Mouse (Mus musculus) embryonic facial prominence, embryonic 10.5 days (tissue): ENCODE measurements at regions not wholly inside any gene's neighbourhood (a gene's known extent, or its start where the extent isn't known, plus 50 kb on each side); places are given as distances from the start of the nearest gene placed in this dataset.

Experiments used
- DNase-seq: peaks from one replicate; pipeline ENCODE4 v3.0.0-alpha.2; 2017; ENCODE audit warnings: low spot score
- H3K27ac ChIP-seq: fragments of 300-500 bp; sonication (generic); replicated peaks from 2 replicates; pipeline ENCODE4 v1.5.1; 2016; ENCODE audit warnings: mild to moderate bottlenecking
- H3K27me3 ChIP-seq: fragments of 300-500 bp; sonication (generic); replicated peaks from 2 replicates; pipeline ENCODE4 v1.6.1; 2016; ENCODE audit warnings: low read depth, mild to moderate bottlenecking; ENCODE audit not compliant: poor library complexity, severe bottlenecking
- H3K36me3 ChIP-seq: fragments of 300-500 bp; sonication (generic); replicated peaks from 2 replicates; pipeline ENCODE4 v1.6.1; 2016; ENCODE audit warnings: mild to moderate bottlenecking, moderate library complexity
- H3K4me1 ChIP-seq: fragments of 300-500 bp; sonication (generic); 2 replicates; pipeline ENCODE4 v1.6.1; 2016
- H3K4me3 ChIP-seq: fragments of 300-500 bp; sonication (generic); 2 replicates; pipeline ENCODE4 v1.5.1; 2016; ENCODE audit warnings: mild to moderate bottlenecking, moderate library complexity
- H3K9me3 ChIP-seq: fragments of 300-500 bp; sonication (generic); 2 replicates; pipeline ENCODE4 v1.6.1; 2016; ENCODE audit warnings: mild to moderate bottlenecking
- WGBS: fragments of 180-500 bp; shearing (Covaris S2); methylation state at CpG from one replicate; pipeline ENCODE4 v1.1.7; 2016; 5-methylcytosine and 5-hydroxymethylcytosine counted together

DNA sequence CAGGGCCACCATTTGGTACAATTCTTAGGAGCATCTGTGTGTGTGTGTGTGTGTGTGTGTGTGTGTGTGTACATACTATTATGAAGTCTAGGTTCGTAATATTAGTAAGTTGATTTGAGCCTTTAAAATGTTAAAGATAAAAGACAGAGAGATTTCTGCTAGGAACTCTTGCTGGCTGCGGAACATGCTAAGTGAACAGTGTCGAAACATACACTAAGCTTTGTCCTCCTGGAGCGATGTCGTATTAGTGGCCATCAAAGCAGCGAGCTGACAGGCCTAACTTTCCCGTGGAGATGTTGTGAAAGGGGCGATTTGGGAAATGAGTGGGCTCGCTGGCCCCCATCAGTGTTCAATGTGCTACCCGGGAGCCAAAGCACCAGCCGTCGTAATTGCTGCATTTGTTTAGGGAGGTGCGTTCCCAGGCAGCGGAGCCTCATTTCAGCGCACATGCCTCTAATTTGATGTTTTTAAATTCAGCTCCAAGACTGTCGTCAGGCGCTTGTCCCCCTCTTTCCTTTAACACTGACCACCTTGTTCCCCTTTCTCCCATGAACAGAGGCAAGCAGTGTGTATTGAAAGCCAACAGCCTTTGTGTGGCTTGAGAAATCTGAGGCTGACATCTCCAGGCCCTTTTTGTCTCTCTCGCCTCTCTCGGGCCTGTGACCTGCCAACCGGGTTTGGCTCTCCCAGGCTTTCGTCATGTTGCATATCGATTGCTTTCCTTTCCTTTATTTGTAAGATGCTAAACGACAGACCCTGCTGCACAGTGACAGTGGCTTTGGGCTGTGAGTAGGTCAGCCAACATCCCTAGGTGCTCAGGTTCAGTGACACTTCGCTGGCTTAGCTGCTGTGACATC is 426.3 kb downstream of the Sorl1 start:
- 39% methylated on average over 24 of the region's 24 CpGs for WGBS
- Histone ChIP-seq H3K36me3 (no peaks in the 10 kb centered on the region), H3K9me3 (no peaks in the 10 kb centered on the region), H3K27ac (peak overlapping the region; percentile 81), H3K27me3 (no peaks in the 10 kb centered on the region), H3K4me3 (0 out of 2 replicates have a peak overlapping the region, but pooled peaks have one; percentile 5), H3K4me1 (peaks cover 32% of the 10 kb centered on the region)
- peak; percentile 44 for DNase-seq

DNA sequence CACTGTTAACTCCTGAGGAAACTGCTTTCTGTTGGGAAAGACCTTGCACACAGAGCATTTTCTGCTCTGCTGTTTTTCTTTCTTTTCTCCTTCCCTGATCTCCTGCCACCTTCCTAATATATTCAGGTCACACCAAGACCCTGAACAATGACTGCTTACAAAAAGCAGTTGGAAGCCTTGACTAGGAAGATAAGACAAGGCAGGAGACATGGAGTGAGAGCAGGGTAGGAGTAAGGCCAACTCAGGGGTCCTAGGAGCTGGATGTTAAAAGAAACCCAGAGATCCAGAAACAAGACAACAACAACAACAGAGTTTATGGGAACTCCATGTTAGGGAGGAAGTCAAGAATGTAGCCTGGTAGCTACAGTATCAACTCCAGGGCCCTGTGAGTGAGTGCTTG is 426.9 kb downstream of the Sorl1 start:
- Histone ChIP-seq H3K4me3 (no peak overlapping the region), H3K9me3 (no peaks in the 10 kb centered on the region), H3K36me3 (no peaks in the 10 kb centered on the region), H3K27ac (peak overlapping the region; percentile 81), H3K4me1 (peaks cover 33% of the 10 kb centered on the region), H3K27me3 (no peaks in the 10 kb centered on the region)
- DNase-seq: no peak

DNA sequence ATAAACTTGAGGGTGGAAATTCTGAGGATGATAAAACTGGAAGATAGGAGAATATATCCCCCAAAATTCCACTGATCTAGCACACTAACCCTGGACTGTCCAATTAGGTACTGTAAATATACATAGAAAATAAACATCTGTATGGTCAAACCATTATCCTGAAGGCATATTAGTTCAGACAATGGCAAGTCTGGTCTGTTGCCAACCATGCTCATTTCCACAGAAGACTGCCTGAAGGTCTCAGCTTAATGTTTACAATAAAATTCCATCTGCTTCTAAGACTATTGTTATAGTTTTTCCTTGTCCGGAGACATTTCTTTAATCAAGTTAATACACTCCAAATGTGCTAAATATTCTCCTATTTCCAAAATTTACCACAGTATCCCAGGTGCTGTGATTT is 441.2 kb downstream of the Sorl1 start:
- no peaks in the 10 kb centered on the region for H3K36me3 ChIP-seq
- no peak overlapping the region for H3K27ac ChIP-seq
- no peak overlapping the region for H3K4me3 ChIP-seq
- no peak for DNase-seq
- no peaks in the 10 kb centered on the region for H3K27me3 ChIP-seq
- WGBS: 78% methylated on average over 1 of the region's 1 CpGs
- H3K4me1 ChIP-seq: no peaks in the 10 kb centered on the region
- no peaks in the 10 kb centered on the region for H3K9me3 ChIP-seq

GRCm38 (mm10) chr9:41675656-41676055 is 448.4 kb downstream of the Sorl1 start:
- peaks cover 13% of the 10 kb centered on the region for H3K4me1 ChIP-seq
- no peak overlapping the region for H3K27ac ChIP-seq
- WGBS: 90% methylated on average over 2 of the region's 2 CpGs
- no peaks in the 10 kb centered on the region for H3K27me3 ChIP-seq
- DNase-seq: no peak
- no peaks in the 10 kb centered on the region for H3K9me3 ChIP-seq
- no peaks in the 10 kb centered on the region for H3K36me3 ChIP-seq
- H3K4me3 ChIP-seq: no peak overlapping the region

- no peaks in the 10 kb centered on the region for H3K27me3 ChIP-seq
- peaks cover 13% of the 10 kb centered on the region for H3K4me1 ChIP-seq
- H3K9me3 ChIP-seq: no peaks in the 10 kb centered on the region
- peak overlapping the region; percentile 16; the same call in 1 of the 2 replicates for H3K27ac ChIP-seq
- 42% methylated on average over 2 of the region's 2 CpGs for WGBS
- no peak overlapping the region for H3K4me3 ChIP-seq
- peak; percentile 37 for DNase-seq
- no peaks in the 10 kb centered on the region for H3K36me3 ChIP-seq
Observed at GRCm38 (mm10) chr9:41672958-41673357, 451.1 kb downstream of the Sorl1 start.

DNA sequence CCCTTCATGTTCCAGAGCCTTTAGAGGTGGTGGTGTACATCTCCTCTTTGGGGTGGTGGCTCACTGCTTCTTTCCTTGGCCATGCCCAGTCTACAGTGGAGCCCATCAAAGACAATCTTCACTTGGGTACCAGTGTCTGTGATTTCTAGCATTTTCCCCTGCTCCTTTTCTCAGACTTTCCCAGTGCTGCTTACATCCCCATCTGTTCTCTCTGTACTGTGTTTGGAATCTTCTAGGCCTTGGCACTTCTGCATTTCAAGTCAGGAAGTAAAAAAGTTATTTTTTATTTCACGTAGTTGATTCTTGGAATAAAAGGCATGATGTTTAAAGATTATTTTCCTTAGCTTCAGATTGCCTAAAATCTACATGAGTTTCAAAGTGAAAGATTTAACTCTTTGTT is 455.4 kb downstream of the Sorl1 start:
- WGBS: 87% methylated on average over 1 of the region's 1 CpGs
- no peak overlapping the region; the same call in 1 of the 2 replicates for H3K27ac ChIP-seq
- no peaks in the 10 kb centered on the region for H3K27me3 ChIP-seq
- no peaks in the 10 kb centered on the region for H3K36me3 ChIP-seq
- DNase-seq: no peak
- no peak overlapping the region for H3K4me3 ChIP-seq
- H3K9me3 ChIP-seq: no peaks in the 10 kb centered on the region
- H3K4me1 ChIP-seq: peaks cover 11% of the 10 kb centered on the region

DNA sequence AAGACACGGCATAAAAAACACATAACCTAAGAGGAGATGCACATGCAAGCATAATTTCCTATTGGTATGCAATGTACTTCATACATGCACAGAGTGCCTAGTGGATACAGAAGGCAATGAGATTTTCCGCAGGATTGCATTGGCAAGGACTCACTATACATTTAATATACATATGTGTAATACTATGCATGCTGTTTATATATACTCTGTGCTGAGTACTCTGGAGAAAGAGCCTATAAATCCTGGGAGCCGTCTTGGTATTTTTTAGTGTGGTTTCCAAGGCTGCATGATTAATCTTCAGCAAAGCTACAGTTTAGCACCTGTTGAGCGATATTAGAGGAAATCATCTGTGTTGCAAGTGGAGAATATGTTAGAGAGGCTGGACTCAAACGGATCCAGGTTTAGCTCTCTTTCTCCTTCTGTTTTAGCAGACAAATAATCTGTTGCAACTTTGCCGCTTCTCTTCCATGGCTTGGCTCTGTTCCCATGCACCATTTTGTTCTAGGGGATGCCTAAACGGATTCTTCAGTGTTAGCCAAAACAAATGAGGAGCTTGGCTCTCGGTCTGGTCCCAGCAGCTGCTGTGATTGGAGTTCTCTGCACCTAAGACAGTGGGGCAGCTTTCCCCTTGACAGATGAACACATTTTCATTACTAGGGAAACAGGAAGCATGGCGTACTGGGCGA is 459.0 kb downstream of the Sorl1 start:
- no peak overlapping the region for H3K4me3 ChIP-seq
- H3K36me3 ChIP-seq: no peaks in the 10 kb centered on the region
- 87% methylated on average over 10 of the region's 10 CpGs for WGBS

DNA sequence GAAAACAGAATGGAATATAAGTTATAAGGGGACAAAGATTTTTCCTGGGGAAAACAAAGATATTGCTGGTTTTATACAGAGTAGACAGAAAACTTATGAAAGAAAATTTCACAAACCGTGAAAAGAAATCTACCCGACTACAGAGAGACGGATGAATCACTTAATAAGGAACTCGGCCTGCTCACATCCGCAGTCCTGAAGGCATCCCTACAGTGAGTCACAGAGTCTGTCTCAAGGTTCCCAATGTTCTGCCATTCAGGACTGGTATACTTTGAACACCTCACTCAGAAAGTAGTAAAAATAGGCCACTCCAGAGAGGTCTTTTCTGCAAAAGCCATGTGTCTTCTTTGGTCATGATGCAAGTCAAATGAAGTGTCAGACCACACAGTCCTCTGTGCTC is 463.5 kb downstream of the Sorl1 start:
- peak overlapping the region; percentile 66; the same call in 1 of the 2 replicates for H3K27ac ChIP-seq
- WGBS: 90% methylated on average over 5 of the region's 5 CpGs
- DNase-seq: no peak
- peaks cover 24% of the 10 kb centered on the region for H3K4me1 ChIP-seq
- H3K4me3 ChIP-seq: no peak overlapping the region
- no peaks in the 10 kb centered on the region for H3K36me3 ChIP-seq
- H3K27me3 ChIP-seq: no peaks in the 10 kb centered on the region
- no peaks in the 10 kb centered on the region for H3K9me3 ChIP-seq

More for the DNA sequence above, 459.0 kb downstream of the Sorl1 start:
- Histone ChIP-seq H3K27me3 (no peaks in the 10 kb centered on the region), H3K27ac (peak overlapping the region; percentile 19; the same call in 1 of the 2 replicates), H3K4me1 (peaks cover 7% of the 10 kb centered on the region), H3K9me3 (no peaks in the 10 kb centered on the region)
- DNase-seq: no peak

DNA sequence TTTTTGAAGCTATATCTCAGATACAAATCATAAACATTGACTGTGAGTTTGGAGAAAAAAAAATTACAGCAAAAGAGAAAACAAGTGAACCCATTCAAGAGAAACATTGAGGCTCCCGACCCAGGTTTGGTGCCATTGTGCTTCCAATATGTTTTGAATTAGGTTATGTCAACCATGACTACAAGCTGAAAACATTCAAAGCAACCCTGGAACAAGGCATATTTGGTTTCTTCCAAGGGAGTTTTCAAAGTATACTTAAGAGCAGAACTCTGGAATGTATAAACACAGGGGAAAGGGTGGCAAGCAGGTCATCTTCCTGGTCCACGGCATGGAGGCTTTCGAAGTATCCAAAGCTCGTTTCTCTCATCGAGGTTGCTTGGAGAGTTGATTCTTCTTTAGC is 464.1 kb downstream of the Sorl1 start:
- peaks cover 26% of the 10 kb centered on the region for H3K4me1 ChIP-seq
- no peak overlapping the region for H3K4me3 ChIP-seq
- no peaks in the 10 kb centered on the region for H3K27me3 ChIP-seq
- no peaks in the 10 kb centered on the region for H3K9me3 ChIP-seq
- DNase-seq: peak; percentile 31
- H3K36me3 ChIP-seq: no peaks in the 10 kb centered on the region
- peak overlapping the region; percentile 71 for H3K27ac ChIP-seq
- WGBS: 50% methylated on average over 5 of the region's 5 CpGs

DNA sequence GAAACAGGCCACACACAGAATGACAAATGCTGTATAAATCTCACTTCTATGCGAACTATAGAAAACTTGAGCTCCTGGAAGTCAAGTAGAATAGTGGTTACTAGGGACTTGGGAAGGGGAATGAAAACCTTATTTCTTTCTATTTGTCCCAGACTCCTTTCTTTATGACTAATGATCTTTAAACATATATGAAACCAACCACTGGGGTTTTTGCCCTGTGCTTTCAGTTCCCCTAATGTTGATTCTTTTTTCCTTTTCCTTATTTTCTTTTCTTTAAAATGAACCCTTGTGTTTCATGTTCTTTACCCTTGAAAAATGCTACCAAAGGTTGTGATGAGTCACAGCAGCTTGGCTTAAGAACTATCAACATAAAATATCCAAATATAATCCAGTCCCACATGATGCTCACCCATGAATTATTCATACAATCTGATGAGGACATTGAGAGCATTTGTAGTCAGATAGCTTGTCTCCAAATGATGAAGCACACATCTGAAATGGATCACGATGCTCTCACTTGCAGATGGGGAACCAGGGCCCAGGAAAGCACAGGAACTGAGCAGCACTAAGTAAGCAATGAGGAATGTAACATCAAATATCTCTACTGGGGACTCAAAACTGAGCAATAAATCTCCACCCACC is 470.2 kb upstream of the Ubash3b start:
- H3K27ac ChIP-seq: no peak overlapping the region
- no peaks in the 10 kb centered on the region for H3K4me1 ChIP-seq
- DNase-seq: no peak
- no peak overlapping the region for H3K4me3 ChIP-seq
- H3K9me3 ChIP-seq: no peaks in the 10 kb centered on the region
- WGBS: 88% methylated on average over 2 of the region's 2 CpGs
- H3K27me3 ChIP-seq: no peaks in the 10 kb centered on the region
- no peaks in the 10 kb centered on the region for H3K36me3 ChIP-seq

GRCm38 (mm10) chr9:41621341-41621740 is 459.8 kb upstream of the Ubash3b start:
- Histone ChIP-seq H3K9me3 (no peaks in the 10 kb centered on the region), H3K36me3 (no peaks in the 10 kb centered on the region), H3K27ac (peak overlapping the region; percentile 73), H3K27me3 (no peaks in the 10 kb centered on the region), H3K4me3 (no peak overlapping the region), H3K4me1 (peaks cover 17% of the 10 kb centered on the region)
- no peak for DNase-seq
- 48% methylated on average over 8 of the region's 8 CpGs for WGBS

DNA sequence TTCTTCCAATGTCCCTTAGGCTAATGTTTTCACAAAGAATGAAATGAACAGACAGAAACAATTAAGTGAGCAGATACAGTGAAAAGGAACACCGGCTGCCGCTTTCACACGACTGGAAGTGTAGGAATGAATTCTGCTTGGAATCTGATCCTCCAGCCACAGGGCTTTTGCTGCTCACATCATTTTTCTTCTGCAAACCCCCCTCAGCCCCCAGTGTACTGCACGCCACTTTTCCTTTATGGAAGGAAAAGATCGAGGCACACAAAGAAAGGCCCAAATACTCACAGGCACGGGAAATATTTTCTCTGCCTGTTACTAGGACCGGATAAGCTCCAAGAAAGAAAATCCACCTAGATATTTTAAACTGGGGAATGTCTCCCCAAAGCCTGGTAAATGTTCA is 452.5 kb upstream of the Ubash3b start:
- WGBS: 22% methylated on average over 7 of the region's 7 CpGs
- H3K4me3 ChIP-seq: no peak overlapping the region; the same call in 1 of the 2 replicates
- H3K27me3 ChIP-seq: no peaks in the 10 kb centered on the region
- H3K36me3 ChIP-seq: no peaks in the 10 kb centered on the region
- H3K4me1 ChIP-seq: peaks cover 59% of the 10 kb centered on the region
- H3K27ac ChIP-seq: peak overlapping the region; percentile 84
- no peaks in the 10 kb centered on the region for H3K9me3 ChIP-seq
- peak; percentile 69 for DNase-seq
